Mouse (Mus musculus) hindbrain, embryonic 16.5 days (tissue): ENCODE measurements at regions not wholly inside any gene's neighbourhood (a gene's known extent, or its start where the extent isn't known, plus 50 kb on each side); places are given as distances from the start of the nearest gene placed in this dataset.

Source experiments
- ATAC-seq: fragments of 200-750 bp; cut with Nextera tagmentation; 2 replicates; pipeline ENCODE4 v1.8.0; 2017; ENCODE audit warnings: moderate TSS enrichment, moderate library complexity
- H3K27ac ChIP-seq: fragments of 300-500 bp; sonication (generic); 2 replicates; pipeline ENCODE4 v1.5.1; 2014; ENCODE audit warnings: low read depth, mild to moderate bottlenecking, control low read depth, low read length, moderate library complexity
- H3K27me3 ChIP-seq: fragments of 300-500 bp; sonication (generic); replicated peaks from 2 replicates; pipeline ENCODE4 v1.6.1; 2014; ENCODE audit warnings: low read length; ENCODE audit not compliant: control insufficient read depth, insufficient read depth
- H3K36me3 ChIP-seq: fragments of 300-500 bp; sonication (generic); 2 replicates; pipeline ENCODE4 v1.6.1; 2014; ENCODE audit warnings: mild to moderate bottlenecking, low read length, moderate library complexity, mixed read lengths; ENCODE audit not compliant: control insufficient read depth, insufficient read depth
- H3K4me1 ChIP-seq: fragments of 300-500 bp; sonication (generic); 2 replicates; pipeline ENCODE4 v1.6.1; 2014; ENCODE audit warnings: low read depth, low read length; ENCODE audit not compliant: control insufficient read depth, insufficient read depth
- H3K4me2 ChIP-seq: fragments of 300-500 bp; sonication (generic); 2 replicates; pipeline ENCODE4 v1.6.1; 2014; ENCODE audit warnings: mild to moderate bottlenecking, low read length, control low read depth, moderate library complexity
- H3K4me3 ChIP-seq: fragments of 300-500 bp; sonication (generic); 2 replicates; pipeline ENCODE4 v1.5.1; 2014; ENCODE audit warnings: mild to moderate bottlenecking, low read length, control low read depth, moderate library complexity
- H3K9ac ChIP-seq: fragments of 300-500 bp; sonication (generic); 2 replicates; pipeline ENCODE4 v1.6.1; 2014; ENCODE audit warnings: low read depth, mild to moderate bottlenecking, control low read depth, low read length, moderate library complexity
- H3K9me3 ChIP-seq: fragments of 300-500 bp; sonication (generic); 2 replicates; pipeline ENCODE4 v1.6.1; 2014; ENCODE audit warnings: mild to moderate bottlenecking, low read length, moderate library complexity; ENCODE audit not compliant: control insufficient read depth
- WGBS: fragments of 180-500 bp; shearing (Covaris S2); extraction: QIAGEN DNeasy Blood & Tissue Kit; methylation state at CpG from one replicate; pipeline ENCODE4 v1.1.7; 2014; 5-methylcytosine and 5-hydroxymethylcytosine counted together

DNA sequence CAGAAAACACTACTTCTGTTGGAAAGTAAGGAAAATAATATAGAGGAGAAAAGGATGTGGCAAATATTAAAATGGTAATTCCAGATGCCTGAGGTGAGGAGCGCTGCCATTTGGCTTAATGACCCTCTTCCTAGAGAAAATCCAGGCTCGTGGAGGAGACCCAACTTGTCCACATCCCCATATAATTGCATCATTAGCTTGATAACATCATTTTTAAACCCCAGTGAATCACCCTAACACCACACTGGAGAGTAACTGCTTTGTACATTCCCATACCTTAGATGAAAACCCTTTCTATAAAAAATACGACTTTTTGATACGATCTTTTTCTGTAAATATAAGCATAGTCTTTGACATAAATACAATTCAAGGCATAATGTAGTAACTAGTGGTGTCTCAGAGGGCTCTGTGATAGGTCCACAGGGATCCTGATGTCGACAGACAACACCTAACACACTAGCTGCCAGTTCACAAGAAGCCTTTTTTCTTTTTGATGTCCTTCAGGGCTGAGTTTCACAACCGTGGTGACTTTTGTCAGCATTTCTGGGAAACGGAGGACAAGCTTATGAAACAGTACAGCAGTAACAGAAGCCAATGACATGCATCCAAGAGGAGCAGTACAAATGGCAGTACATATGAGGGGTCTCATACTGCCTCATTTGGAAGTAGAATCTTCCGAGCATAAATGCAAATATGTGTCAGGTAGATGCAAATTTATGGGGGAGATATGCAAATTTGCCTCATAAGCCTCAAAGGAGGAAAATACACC, 174.8 kb upstream of the Rreb1 start:
- no peaks in the 10 kb centered on the region for H3K36me3 ChIP-seq
- no peaks in the 10 kb centered on the region for H3K9me3 ChIP-seq
- no peak overlapping the region for H3K9ac ChIP-seq
- 68% methylated on average over 8 of the region's 8 CpGs for WGBS
- H3K27me3 ChIP-seq: no peaks in the 10 kb centered on the region
- H3K27ac ChIP-seq: no peak overlapping the region
- ATAC-seq: no peak
- no peak overlapping the region for H3K4me2 ChIP-seq
- no peaks in the 10 kb centered on the region for H3K4me1 ChIP-seq
- no peak overlapping the region for H3K4me3 ChIP-seq

DNA sequence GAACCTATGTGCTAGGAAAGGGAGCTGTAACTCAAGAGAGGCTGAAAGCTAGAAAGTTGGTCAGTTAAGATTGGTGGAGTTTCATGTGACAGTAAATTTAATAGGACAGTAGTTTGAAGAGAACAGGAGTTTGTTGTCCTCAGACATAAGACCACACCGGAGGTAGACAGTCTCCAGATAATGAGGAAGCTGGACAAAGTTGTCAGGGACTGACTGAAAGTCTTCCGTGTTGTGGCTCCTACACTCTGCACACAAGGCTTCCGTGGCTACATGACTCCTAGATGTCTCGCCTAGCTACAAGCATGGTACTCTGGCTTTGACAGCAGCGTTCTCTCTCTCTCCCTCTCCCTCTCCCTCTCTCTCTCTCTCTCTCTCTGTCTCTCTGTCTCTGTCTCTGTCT, 171.9 kb upstream of the Rreb1 start:
- Histone ChIP-seq H3K4me1 (no peaks in the 10 kb centered on the region), H3K27ac (no peak overlapping the region), H3K27me3 (no peaks in the 10 kb centered on the region), H3K36me3 (no peaks in the 10 kb centered on the region), H3K4me2 (no peak overlapping the region), H3K9me3 (no peaks in the 10 kb centered on the region), H3K4me3 (no peak overlapping the region), H3K9ac (no peak overlapping the region)
- WGBS: 91% methylated on average over 5 of the region's 5 CpGs
- no peak for ATAC-seq

DNA sequence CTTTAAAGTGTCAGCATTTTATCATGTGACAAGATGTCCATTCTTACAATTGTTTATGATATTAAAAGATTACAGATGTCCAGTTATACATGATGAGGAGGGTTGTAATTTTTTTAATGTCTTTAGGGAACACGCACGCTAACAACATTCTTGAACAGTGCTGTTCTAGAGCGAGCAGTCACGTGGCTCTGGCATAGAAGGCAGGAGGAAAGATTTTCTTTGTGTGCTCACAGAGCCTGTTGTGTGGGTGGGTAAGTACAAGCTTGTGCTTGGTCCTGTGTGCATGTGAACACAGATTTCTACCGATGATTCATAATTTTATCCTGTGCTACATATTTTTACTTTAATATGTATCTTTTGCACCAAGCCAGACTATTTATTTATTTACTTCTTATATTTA, 169.1 kb upstream of the Rreb1 start:
- no peak for ATAC-seq
- H3K4me3 ChIP-seq: no peak overlapping the region
- WGBS: 92% methylated on average over 5 of the region's 5 CpGs
- H3K9me3 ChIP-seq: no peaks in the 10 kb centered on the region
- H3K27me3 ChIP-seq: no peaks in the 10 kb centered on the region
- no peak overlapping the region for H3K4me2 ChIP-seq
- no peaks in the 10 kb centered on the region for H3K36me3 ChIP-seq
- no peaks in the 10 kb centered on the region for H3K4me1 ChIP-seq
- H3K27ac ChIP-seq: no peak overlapping the region
- H3K9ac ChIP-seq: no peak overlapping the region

DNA sequence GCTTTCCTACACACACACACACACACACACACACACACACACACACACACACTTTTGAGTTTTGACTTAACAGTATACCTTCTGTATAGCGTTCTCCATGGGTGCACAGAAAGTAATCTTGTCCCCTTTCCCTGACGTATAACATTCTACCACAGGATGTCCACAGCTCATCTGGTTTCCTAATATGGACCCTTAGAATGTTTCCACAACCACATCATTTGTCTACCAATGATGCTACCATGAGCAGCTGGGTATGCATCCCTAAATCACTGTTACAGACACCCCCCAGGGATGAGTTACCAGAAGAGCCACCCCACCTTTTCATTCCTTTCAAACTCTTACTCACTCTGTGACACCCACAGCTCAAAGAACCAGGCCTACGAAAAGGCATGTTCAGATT, 166.8 kb upstream of the Rreb1 start:
- Histone ChIP-seq H3K4me1 (no peaks in the 10 kb centered on the region), H3K4me3 (no peak overlapping the region), H3K27ac (no peak overlapping the region), H3K9me3 (no peaks in the 10 kb centered on the region), H3K27me3 (no peaks in the 10 kb centered on the region), H3K4me2 (no peak overlapping the region), H3K9ac (no peak overlapping the region), H3K36me3 (no peaks in the 10 kb centered on the region)
- 89% methylated on average over 3 of the region's 3 CpGs for WGBS
- no peak for ATAC-seq

DNA sequence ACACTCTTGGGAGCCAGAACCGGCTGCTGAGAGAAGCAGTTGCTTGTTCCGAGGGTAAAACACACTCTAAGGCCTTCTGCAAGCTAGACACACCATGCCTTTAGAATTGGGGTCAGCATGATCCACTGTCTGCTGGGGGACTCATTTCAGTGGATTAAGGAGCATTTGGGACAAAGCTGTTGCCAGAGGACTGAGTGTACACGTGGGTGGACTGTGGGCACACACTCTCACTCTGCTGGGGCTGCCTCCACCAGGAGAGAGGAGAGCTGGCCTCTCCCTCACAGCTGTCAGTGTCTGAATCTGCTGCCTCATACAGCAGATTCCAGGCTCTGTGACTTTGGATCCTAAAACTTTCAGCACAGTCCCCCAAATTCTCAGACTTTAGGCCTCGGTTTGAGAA, 161.2 kb upstream of the Rreb1 start:
- Histone ChIP-seq H3K4me2 (no peak overlapping the region), H3K9ac (no peak overlapping the region), H3K4me1 (no peaks in the 10 kb centered on the region), H3K36me3 (no peaks in the 10 kb centered on the region), H3K27me3 (no peaks in the 10 kb centered on the region), H3K4me3 (no peak overlapping the region), H3K27ac (no peak overlapping the region), H3K9me3 (no peaks in the 10 kb centered on the region)
- ATAC-seq: no peak
- WGBS: 78% methylated on average over 4 of the region's 4 CpGs

DNA sequence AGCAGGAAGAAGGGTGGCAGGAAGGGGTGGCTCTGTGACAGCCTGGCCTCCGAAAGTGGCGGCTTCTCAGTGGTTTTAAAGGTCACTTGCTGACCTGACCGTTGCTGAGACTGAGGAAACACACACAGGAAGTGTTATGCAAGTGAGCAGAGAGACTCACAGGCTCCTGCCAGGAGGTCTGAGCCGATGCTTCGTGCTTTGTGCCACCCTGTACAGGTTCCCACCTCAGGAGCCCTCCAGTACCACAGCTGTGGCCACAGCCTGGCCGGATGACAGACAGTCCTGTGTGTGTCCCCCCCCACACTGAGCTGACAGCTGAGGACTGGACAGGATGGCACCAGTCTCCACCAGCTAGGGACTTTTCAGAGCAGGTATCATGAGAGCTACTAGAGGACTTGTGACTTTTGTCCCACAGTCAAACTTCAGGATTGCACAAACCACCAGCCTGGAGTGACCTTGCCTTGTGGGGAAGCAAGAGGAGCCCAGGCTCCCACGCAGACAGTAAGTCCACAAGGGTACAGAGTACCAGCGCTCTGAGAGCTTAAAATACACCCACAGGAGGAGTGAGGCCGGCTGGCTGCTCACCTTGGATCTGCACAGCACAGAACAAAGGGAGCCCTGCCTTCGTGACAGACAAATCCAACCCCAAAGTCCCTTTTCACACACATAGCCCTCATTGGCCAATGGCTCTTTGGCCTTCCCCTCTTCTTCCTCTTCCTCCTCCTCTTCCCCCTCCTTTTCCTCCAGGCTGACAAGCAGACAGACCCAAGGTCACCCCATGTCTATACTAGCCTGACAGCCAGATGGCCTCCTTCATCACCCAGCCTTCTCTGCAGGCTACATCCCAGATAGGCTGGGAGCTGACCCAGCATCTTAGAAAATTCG, 158.1 kb upstream of the Rreb1 start:
- ATAC-seq: no peak
- Histone ChIP-seq H3K27me3 (no peaks in the 10 kb centered on the region), H3K9me3 (no peaks in the 10 kb centered on the region), H3K27ac (no peak overlapping the region), H3K36me3 (no peaks in the 10 kb centered on the region), H3K9ac (no peak overlapping the region), H3K4me1 (no peaks in the 10 kb centered on the region), H3K4me3 (no peak overlapping the region), H3K4me2 (no peak overlapping the region)
- 56% methylated on average over 11 of the region's 11 CpGs for WGBS

DNA sequence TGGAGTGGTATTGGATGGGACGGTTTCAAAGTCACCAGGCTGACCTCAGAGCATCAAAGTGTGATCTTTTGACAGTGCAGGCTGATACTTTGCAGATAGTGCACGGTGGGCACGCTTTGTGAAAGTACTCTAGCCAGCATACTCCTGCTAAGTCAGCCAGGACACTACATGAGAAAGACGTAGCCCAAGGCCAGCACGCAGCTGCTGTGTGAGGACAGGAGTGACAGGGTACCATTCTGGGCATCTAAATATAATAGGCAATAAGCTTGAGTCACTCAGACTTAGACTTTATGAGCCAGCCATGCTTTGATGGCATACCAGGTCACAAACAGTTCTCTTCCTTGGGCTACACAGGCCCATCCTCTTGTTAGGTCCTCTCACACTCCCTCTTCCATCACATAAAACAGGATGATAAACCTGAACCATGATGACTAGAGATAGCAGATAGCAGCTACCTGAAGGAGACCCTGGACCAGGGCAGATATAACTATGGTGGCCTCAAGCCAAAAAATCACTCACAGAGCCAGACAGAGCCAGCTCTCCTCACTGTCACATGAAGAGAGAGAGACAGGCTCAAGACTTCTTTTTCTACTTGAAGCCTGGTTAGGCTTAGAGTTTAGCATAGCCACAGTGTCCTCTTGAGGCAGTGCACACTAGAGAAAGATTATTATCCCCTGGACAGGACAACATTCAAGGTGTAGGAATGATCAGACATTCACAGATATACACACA, 156.7 kb upstream of the Rreb1 start:
- H3K27me3 ChIP-seq: no peaks in the 10 kb centered on the region
- no peak overlapping the region for H3K9ac ChIP-seq
- no peak for ATAC-seq
- H3K4me1 ChIP-seq: no peaks in the 10 kb centered on the region
- H3K9me3 ChIP-seq: no peaks in the 10 kb centered on the region
- H3K27ac ChIP-seq: no peak overlapping the region
- no peaks in the 10 kb centered on the region for H3K36me3 ChIP-seq
- no peak overlapping the region for H3K4me3 ChIP-seq
- WGBS: 93% methylated on average over 5 of the region's 5 CpGs
- no peak overlapping the region for H3K4me2 ChIP-seq

DNA sequence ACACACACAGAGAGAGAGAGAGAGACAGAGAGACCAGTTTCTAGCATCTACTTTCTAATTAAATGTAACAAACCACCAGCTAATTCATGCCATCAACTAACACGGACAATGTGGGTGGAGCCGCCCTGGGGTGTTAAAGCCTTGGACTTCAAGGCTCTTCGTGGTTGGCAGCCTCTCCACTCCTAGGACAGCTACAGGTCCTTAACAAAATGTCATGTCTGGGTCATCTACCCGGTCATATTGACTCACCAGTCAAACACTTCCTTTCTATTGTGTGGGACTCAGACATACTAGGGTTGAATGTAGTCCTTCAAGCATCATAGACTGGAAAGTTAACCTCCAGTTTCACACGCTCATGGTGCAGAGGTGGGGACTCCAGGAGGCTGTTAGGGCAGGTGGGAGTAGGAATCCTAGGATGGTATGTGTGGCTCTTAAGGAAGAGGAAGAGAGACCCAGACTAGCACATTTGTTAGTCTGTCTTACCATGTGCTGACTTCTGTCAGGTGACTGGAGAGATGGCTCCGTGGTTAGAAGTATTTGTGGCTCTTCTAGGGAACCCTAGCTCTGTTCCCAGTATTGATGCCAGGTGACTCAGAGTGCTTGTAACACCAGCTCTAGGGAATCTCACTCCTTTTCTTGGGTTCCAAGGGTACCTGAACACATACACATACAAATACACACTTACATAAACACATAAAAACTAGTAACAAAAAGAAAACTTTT, 155.7 kb upstream of the Rreb1 start:
- Histone ChIP-seq H3K4me1 (no peaks in the 10 kb centered on the region), H3K4me3 (no peak overlapping the region), H3K27ac (no peak overlapping the region), H3K4me2 (no peak overlapping the region), H3K36me3 (no peaks in the 10 kb centered on the region), H3K27me3 (no peaks in the 10 kb centered on the region), H3K9ac (no peak overlapping the region), H3K9me3 (no peaks in the 10 kb centered on the region)
- ATAC-seq: no peak
- 78% methylated on average over 6 of the region's 6 CpGs for WGBS
